Mouse (Mus musculus): ENCODE measurements around the gene Ankrd11.

DNA sequence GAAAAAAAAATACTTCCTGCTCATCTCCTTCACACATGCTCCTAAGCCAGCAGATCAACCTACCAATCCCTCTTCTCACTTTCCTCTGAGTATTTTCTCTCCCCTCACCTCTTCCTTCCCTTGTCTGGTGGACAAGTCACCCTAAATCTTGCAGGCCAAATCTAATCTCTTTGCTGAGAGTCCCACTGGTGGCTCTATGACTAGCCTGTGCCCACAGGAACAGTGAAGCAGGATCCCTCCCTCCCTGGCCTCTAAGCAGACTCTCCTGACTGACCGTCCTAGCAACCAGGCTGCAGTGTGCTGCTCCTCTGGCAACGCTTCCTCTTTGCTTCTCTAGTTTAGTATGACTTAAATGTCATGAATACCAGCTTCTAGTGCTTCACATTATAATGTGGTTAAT lies 54.8 kb downstream of the Ankrd11 start:
- TF ChIP-seq POLR2A (IDR thresholded peaks at IDR 0.05; ENCODE audit: borderline replicate concordance, extremely low read depth, low read depth, low read length), result no peak
- TF ChIP-seq CTCF (IDR thresholded peaks at IDR 0.05; ENCODE audit: insufficient read depth, low read length), result no peak
